Comparison of ENCODE assay signal across 31 mouse cellular contexts in the genomic region with DNA sequence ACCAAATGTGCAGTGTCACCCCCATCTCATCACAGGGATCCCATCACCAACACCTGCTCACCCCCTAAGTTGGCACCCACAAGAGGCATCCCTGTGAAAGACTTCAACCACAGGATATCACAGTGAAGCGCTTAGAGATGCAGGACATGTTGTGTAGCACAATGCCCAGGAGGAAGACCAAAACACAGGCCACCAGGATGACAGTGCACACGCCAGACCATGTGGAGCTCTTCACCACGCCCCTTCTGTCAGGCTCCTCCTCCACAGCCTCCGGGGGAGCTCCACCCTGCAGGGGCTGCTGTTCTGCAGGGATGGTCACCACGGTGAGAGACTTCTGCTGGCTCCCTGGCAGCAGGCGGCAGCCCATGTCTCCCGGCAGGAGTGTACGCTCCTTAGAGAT.
DNase-seq lines count a peak whose midpoint lies in the region; ATAC-seq lines count a peak whose summit lies in the region.
"Had no signal": no experiment of that assay in that cellular context is flagged by ENCODE, and none has a peak within 500 bp of the region (broad histone marks: within the 10 kb centered on the region; RNA-seq: fewer than 3 reads in every experiment).

No protein-coding gene starts in this region.

- peak; percentile 35; the same call in 1 of the 2 replicates for ATAC-seq in hindbrain, embryonic 12.5 days (ENCODE audit: low FRiP score)
- ATAC-seq in hindbrain, embryonic 11.5 days (ENCODE audit: low FRiP score): no peak
- 0 out of 2 replicates have a peak, but pooled peaks have one; percentile 15 for ATAC-seq in common myeloid progenitor, adult 5-6 weeks (replicated peaks; ENCODE audit: low read depth, poor library complexity, severe bottlenecking)
- ATAC-seq: activated CD4-positive, CD25-positive, alpha-beta regulatory T cell, adult 4 months; liver, postnatal 0 days; lung, postnatal 0 days; Patski had no signal

- no peaks in the 10 kb centered on the region for H3K4me1 ChIP-seq in hindbrain, embryonic 12.5 days
- no peaks in the 10 kb centered on the region for H3K4me1 ChIP-seq in hindbrain, embryonic 11.5 days (replicated peaks; ENCODE audit: control insufficient read depth, insufficient read depth, low read length)
- H3K4me1 ChIP-seq: embryonic facial prominence, embryonic 12.5 days; forebrain, embryonic 12.5 days; stomach, embryonic 15.5 days had no signal

- no peak overlapping the region for H3K4me2 ChIP-seq in hindbrain, embryonic 12.5 days (replicated peaks)
- H3K4me2 ChIP-seq in hindbrain, embryonic 11.5 days (replicated peaks; ENCODE audit: low read depth, low read length): no peak overlapping the region
- H3K4me2 ChIP-seq: embryonic facial prominence, embryonic 12.5 days; forebrain, embryonic 12.5 days; heart, embryonic 13.5 days; hindbrain, embryonic 14.5 days; limb, embryonic 12.5 days; liver, embryonic 11.5 days; stomach, embryonic 15.5 days had no signal

- no peaks in the 10 kb centered on the region for H3K9me3 ChIP-seq in hindbrain, embryonic 12.5 days (replicated peaks)
- H3K9me3 ChIP-seq in hindbrain, embryonic 11.5 days (ENCODE audit: control insufficient read depth, low read length): no peaks in the 10 kb centered on the region
- H3K9me3 ChIP-seq: embryonic facial prominence, embryonic 12.5 days; forebrain, embryonic 12.5 days; heart, embryonic 13.5 days; limb, embryonic 12.5 days; stomach, embryonic 15.5 days had no signal

- 77% methylated on average over 8 of the region's 8 CpGs for WGBS in hindbrain, embryonic 12.5 days
- WGBS in hindbrain, embryonic 11.5 days: 75% methylated on average over 8 of the region's 8 CpGs

- no peak overlapping the region for H3K4me3 ChIP-seq in hindbrain, embryonic 12.5 days
- no peak overlapping the region for H3K4me3 ChIP-seq in hindbrain, embryonic 11.5 days (ENCODE audit: low read depth, low read length)
- H3K4me3 ChIP-seq: embryonic facial prominence, embryonic 12.5 days; erythroblast, embryonic 14.5 days; forebrain, embryonic 12.5 days; gastrocnemius, adult 2 months; heart, embryonic 13.5 days; layer of hippocampus, adult 2 months; limb, embryonic 12.5 days; stomach, embryonic 15.5 days had no signal

- no peaks in the 10 kb centered on the region for H3K27me3 ChIP-seq in hindbrain, embryonic 12.5 days
- no peaks in the 10 kb centered on the region for H3K27me3 ChIP-seq in hindbrain, embryonic 11.5 days (ENCODE audit: control insufficient read depth, insufficient read depth, low read length)
- H3K27me3 ChIP-seq: embryonic facial prominence, embryonic 12.5 days; forebrain, embryonic 12.5 days; heart, embryonic 13.5 days; limb, embryonic 12.5 days; Patski; stomach, embryonic 15.5 days had no signal

- H3K27ac ChIP-seq in hindbrain, embryonic 12.5 days: no peak overlapping the region
- H3K27ac ChIP-seq in hindbrain, embryonic 11.5 days (ENCODE audit: low read depth, low read length): no peak overlapping the region
- H3K27ac ChIP-seq: embryonic facial prominence, embryonic 12.5 days; forebrain, embryonic 12.5 days; gastrocnemius, adult 2 months; heart, embryonic 13.5 days; hindbrain, embryonic 14.5 days; layer of hippocampus, adult 2 months; limb, embryonic 12.5 days; stomach, embryonic 15.5 days had no signal

- no peaks in the 10 kb centered on the region for H3K36me3 ChIP-seq in hindbrain, embryonic 12.5 days
- H3K36me3 ChIP-seq in hindbrain, embryonic 11.5 days (ENCODE audit: control insufficient read depth, insufficient read depth, low read length): no peaks in the 10 kb centered on the region
- H3K36me3 ChIP-seq: embryonic facial prominence, embryonic 12.5 days; forebrain, embryonic 12.5 days; G1E; heart, embryonic 13.5 days; limb, embryonic 12.5 days; stomach, embryonic 15.5 days had no signal

- no peak overlapping the region for H3K9ac ChIP-seq in hindbrain, embryonic 12.5 days
- no peak overlapping the region for H3K9ac ChIP-seq in hindbrain, embryonic 11.5 days (ENCODE audit: low read depth, low read length)
- H3K9ac ChIP-seq: embryonic facial prominence, embryonic 12.5 days; forebrain, embryonic 12.5 days; heart, embryonic 13.5 days; hindbrain, embryonic 14.5 days; limb, embryonic 12.5 days; liver, postnatal 0 days; stomach, embryonic 15.5 days had no signal

- DNase-seq in hindbrain, embryonic 11.5 days (ENCODE audit: low spot score): no peak
- DNase-seq in lung, postnatal 10 days: peak; percentile 5
- DNase-seq in lung, postnatal 36 days: no peak
- DNase-seq in R1 (ENCODE audit: low read depth, low spot score): peak; percentile 20
- DNase-seq in layer of hippocampus, adult 9-10 months (ENCODE audit: low spot score): no peak
- DNase-seq: adrenal gland, adult 8-10 months; B cell, adult 2 months; cerebellum, adult 11-12 months; cerebellum, postnatal 10 days; gastrocnemius, adult 2 months; heart, postnatal 14 days; kidney, postnatal 14 days; liver, postnatal 0 days; right cerebral cortex, adult 18-20 months; right cerebral cortex, postnatal 4 days; thymus, postnatal 25 days had no signal

Comparison
In these comparisons a context has a peak if more than half of its experiments do, and no peak if none do; other contexts are left out.
1. DNase-seq: peak in lung, postnatal 10 days (single experiment) and R1 (single experiment); none in hindbrain, embryonic 11.5 days (single experiment), lung, postnatal 36 days (single experiment) and layer of hippocampus, adult 9-10 months (single experiment).